Mouse (Mus musculus) cerebellum, adult 8-10 months (tissue): ENCODE results near the gene Moxd1.
A peak's percentile ranks its signal among the peaks of the same experiment; 100 is the strongest.
"Not testable (repeated sequence)": the region's sequence is repeated elsewhere in the genome, so short reads cannot be mapped to it uniquely, and the experiment has no call there.

Source experiments
- DNase-seq: peaks from one replicate; pipeline ENCODE4 v3.0.0; 2022

Moxd1 gene

GRCm38 (mm10) chr10:24271077-24271637 is 47.8 kb downstream of the Moxd1 start:
- no peak for DNase-seq

GRCm38 (mm10) chr10:24276211-24276610 is 52.9 kb downstream of the Moxd1 start:
- no peak for DNase-seq

DNA sequence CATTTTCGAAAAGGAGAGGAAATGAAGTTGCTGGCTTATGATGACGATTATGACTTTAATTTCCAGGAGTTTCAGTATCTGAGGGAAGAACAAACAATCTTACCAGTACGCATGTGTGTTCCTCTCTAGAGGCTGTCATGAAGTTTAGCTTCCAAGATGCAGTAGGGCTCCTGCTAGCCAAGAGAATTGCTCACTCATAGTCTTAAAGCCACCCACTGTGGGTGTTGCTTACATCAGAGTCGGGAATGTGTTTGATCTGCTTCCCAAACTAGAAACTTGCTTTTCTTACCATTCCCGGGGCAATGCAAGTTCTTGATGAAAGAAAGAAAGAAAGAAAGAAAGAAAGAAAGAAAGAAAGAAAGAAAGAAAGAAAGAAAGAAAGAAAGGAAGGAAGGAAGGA is 59.3 kb downstream of the Moxd1 start:
- no peak for DNase-seq

DNA sequence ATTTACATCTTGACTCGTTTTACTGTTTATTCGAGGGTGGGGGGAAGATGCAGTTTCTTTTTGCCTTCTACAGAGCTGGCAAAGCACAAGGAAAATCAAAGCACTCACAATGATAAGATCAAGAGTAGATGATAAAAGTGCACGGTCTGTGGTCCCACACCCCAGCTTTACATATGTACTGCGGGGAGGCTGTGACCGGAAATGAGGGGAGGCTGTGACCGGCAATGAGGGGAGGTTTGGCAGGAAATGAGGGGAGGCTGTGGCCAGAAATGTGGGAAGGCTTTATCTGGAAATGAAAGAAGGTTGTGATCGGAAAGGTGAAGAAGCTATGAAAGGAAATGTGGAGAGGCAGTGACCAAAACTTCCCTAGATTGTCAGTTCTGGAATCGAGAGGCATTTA is 68.3 kb downstream of the Moxd1 start:
- no peak for DNase-seq

- no peak for DNase-seq
These were observed 69.4 kb downstream of the Moxd1 start for GRCm38 (mm10) chr10:24292671-24293070.

DNA sequence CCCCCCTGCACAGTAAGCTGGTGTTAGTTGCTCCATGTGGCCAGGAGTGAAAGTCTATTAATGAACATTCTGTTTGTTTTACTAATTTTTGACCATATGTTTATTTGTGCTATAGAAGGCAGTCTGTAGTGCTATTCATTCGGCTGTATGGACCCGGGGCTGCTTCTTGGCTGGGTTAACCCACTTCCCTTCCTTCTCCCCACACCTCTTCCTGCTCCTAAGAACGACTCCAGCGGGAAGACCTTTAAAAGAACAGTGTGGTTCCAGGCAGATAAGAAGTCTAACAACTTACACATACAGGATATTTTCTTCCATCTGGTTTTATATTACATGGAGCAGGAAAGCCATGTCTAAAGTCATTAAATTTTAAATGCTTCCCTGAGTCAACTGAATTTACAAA is 73.3 kb downstream of the Moxd1 start:
- no peak for DNase-seq

DNA sequence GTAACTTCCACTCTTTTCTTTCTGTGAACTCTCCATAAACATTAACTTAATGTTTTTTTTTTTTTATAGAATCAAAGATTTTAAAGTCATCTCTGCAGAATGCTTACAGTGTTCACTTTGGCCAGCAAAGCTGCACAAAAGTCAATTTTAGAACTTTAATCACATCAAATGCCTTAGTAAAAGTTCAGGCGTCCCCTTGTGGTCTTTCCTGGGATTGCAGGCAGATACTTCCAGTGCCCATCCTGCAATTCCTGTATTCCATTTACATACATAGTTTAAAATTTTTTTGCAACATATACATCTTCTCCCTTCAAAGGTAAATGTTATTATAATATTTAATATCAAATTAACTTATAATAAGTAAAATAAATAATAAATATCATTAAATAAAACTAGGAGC is 74.5 kb downstream of the Moxd1 start:
- DNase-seq: peak; percentile 5

DNA sequence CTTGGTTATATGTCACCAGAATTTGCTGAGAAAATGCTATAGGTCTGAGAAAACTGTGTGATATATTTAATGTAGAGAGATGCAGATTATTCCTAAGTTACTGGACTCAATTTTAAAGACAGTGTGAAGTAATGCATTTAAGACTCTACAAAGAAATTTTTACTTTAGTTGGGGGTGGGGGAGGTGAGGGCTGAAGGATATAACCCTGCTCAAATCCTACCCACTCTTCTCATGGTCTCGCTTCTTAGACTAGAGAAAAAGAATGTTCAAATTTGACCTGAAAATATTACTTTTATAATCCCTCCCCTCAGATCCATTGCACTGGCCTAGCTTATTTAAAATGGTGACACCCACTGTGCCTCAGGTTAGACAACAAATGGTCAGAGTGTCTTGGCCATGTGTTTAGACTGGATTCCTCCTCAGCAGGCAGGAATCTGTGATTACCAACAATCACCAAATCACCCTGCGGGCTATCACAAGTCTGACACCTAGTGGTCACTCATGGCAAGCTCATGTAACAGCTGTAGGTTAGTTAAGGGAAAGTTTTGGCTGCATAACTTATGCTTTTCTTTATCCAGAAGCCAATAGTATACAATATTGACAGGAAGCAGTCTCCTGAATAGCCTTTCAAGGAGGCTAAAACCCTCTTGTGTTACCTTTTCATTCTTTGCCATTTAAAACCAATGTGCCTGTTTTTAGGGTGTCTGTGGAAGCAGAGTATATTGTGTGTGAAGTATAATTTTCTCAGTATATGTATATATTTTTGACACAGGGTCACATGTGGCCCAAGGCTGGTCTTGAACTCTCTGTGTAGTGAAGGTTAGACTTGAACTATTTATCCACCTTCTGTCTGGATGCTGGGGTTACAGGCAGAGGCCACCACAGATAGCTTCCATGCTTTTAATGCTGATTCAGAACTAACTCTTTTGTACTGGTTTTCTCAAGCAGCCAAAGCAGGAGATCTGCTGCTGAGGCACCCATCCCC is 75.2 kb downstream of the Moxd1 start:
- DNase-seq: peak; percentile 10

DNA sequence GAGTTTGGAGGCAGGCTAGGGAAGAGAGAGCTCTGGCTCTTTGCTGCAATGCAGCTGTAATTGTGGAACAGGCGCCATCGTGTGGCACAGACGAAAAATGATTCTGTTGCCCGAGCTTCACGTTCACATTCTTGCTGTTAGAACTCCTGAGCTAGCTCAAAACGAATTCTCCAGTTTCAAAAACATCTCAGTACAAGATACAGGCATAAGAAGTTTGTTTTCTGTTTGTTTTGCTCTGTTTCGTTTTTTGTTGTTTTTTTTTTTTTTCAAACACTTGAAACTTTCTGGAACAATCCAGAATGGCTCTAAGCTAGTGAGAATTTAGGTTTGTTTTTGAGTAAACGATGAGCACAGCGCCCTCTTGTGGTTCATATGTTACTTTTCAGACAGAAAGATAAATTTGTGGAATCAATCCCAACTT is 88.9 kb downstream of the Moxd1 start:
- peak; percentile 14 for DNase-seq

- DNase-seq: peak; percentile 20
These were observed 94.0 kb downstream of the Moxd1 start for GRCm38 (mm10) chr10:24317126-24317836.

- DNase-seq: no peak
These were observed 97.0 kb downstream of the Moxd1 start for GRCm38 (mm10) chr10:24320326-24320725.

- DNase-seq: no peak
These were observed 99.7 kb downstream of the Moxd1 start for GRCm38 (mm10) chr10:24323066-24323465.

- not testable (repeated sequence) for DNase-seq
These were observed 103.9 kb downstream of the Moxd1 start for GRCm38 (mm10) chr10:24327265-24327664.

DNA sequence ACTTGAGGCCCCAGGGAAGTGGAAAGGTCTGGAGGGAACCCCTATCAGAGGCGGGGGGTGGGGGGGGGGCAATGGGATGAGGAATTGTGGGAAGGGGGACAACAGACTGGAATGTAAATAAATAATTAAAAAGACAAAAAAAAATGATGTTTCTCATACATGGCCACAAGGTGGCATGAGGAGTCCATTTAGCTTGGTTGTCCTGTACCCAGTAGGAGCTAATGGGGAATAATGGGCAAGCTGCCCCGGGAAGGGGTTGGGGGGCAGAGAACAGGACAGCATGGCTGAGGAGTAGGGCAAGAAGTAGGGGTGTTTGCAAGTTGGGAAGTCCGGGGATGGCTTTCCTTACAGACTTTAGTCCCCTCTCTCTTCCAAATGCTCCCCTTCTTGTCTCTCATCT is 109.5 kb downstream of the Moxd1 start:
- DNase-seq: no peak

DNA sequence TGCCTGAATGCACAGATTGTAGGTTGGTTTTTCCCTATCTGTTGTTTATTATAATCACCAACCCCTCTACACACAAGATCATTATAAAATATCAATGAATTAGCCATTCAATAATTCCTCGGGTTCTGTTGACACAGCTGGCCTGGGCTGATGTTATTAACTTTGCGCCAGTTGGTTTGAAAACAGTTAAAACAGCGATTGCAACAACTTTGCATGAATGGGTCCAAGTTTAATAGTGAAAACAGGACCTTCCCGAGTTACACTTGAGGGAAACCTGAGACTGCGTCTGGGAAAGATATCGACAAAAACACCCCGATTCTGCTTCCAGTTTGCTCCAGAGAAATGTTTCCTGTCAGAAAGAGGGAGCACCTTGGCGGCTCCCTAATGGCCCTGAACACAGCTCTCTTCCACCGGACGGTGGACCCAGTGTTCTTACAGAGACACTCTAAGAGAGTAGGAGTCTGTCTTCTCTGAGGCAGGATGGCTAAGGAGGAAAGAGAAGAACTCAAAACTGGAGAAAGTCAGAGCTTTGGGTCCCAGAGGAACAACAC is 116.4 kb downstream of the Moxd1 start:
- DNase-seq: no peak

DNA sequence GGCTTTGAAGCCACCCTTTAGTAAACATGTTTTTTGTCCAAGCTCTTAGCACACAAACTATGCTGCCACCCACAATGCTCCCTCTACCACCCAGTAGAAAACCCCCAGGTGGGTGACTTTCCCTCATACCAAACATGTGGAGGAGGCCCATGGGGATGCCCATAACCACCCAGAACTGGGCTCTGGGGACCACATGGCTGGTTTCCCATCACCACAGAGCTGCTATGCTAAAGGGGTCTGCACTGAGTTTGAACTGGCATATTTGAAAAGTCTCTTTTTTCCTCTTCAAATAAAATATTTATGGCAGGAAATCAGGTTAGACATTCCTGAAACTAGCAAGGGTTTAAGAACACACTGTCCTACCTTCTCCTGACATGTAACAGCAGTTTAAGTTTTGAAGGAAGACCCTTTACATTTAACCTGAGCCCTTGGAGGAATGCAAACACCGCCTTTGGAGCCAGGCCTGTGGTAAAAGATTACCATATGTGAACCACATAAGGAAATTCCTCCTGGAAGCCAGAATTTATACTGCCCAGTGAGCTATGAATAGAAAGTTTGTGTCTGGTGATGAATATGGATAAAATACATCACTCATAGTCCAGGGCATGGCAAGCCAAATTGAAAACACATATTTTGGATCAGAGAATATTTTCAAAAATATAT is 117.4 kb downstream of the Moxd1 start:
- no peak for DNase-seq

GRCm38 (mm10) chr10:24341214-24341589 is 117.9 kb downstream of the Moxd1 start:
- no peak for DNase-seq

DNA sequence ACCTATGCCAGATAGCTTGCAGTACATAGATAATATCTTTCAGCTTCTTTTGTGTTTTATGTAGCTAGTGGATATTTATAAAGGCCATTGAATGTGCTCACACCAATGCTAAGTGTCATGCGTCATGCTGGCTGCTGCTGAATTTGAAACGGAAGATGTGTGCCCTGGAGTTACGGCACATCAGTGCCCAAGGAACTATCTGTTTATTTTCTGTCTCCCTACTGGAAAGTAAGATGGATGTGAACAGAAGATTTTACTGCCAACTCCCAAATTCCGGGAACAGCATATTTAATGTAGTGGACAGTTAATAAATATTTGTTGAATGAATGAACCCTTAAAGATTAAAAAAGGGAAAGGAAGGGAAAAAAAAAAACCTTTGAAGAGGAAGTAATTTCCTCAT is 119.8 kb downstream of the Moxd1 start:
- no peak for DNase-seq
